Mouse (Mus musculus) lung, postnatal 36 days (tissue): Measurements from ENCODE around the gene Grik5.
A peak's percentile ranks its signal among the peaks of the same experiment; 100 is the strongest.

Experiments
- DNase-seq: peaks from one replicate; pipeline ENCODE4 v3.0.0; 2022; ENCODE audit warnings: mixed read lengths

Gene Grik5

GRCm38 (mm10) chr7:25030032-25030753 lies 42.0 kb downstream of the Grik5 start:
- peak; percentile 84 for DNase-seq

GRCm38 (mm10) chr7:25026452-25026851 lies 45.7 kb downstream of the Grik5 start:
- no peak for DNase-seq

GRCm38 (mm10) chr7:25025855-25026439 lies 46.2 kb downstream of the Grik5 start:
- peak; percentile 29 for DNase-seq

GRCm38 (mm10) chr7:25011592-25011991 lies 60.6 kb downstream of the Grik5 start:
- DNase-seq = no peak

GRCm38 (mm10) chr7:25010090-25010913 lies 61.8 kb downstream of the Grik5 start:
- DNase-seq = peak; percentile 27

GRCm38 (mm10) chr7:25009099-25009700 lies 62.9 kb downstream of the Grik5 start:
- DNase-seq = no peak

- peak; percentile 48 for DNase-seq
Measured at GRCm38 (mm10) chr7:25008635-25009034, 63.5 kb downstream of the Grik5 start.

GRCm38 (mm10) chr7:25007609-25008374 lies 64.4 kb downstream of the Grik5 start:
- DNase-seq = no peak

- DNase-seq = peak; percentile 78
Measured at GRCm38 (mm10) chr7:25006586-25007364, 65.4 kb downstream of the Grik5 start.

- DNase-seq = no peak
Measured at GRCm38 (mm10) chr7:25006171-25006570, 66.0 kb downstream of the Grik5 start.

GRCm38 (mm10) chr7:25005421-25006065 lies 66.6 kb downstream of the Grik5 start, which contains the start of gene Atp1a3:
Atp1a3 (minus strand) TSS chr7:25005958.
- DNase-seq = no peak

GRCm38 (mm10) chr7:25004806-25005205 lies 67.3 kb downstream of the Grik5 start:
- DNase-seq = no peak

- no peak for DNase-seq
Measured at GRCm38 (mm10) chr7:25003820-25004388, 68.2 kb downstream of the Grik5 start.

GRCm38 (mm10) chr7:25003291-25003690 lies 68.9 kb downstream of the Grik5 start:
- no peak for DNase-seq

GRCm38 (mm10) chr7:25000711-25001110 lies 71.4 kb downstream of the Grik5 start:
- DNase-seq = no peak

GRCm38 (mm10) chr7:25000211-25000610 lies 71.9 kb downstream of the Grik5 start:
- peak; percentile 3 for DNase-seq

- no peak for DNase-seq
Measured at GRCm38 (mm10) chr7:24993081-24993480, 79.1 kb downstream of the Grik5 start.

- DNase-seq = no peak
Measured at GRCm38 (mm10) chr7:24990478-24990877, 81.7 kb downstream of the Grik5 start.

- DNase-seq = no peak
Measured at GRCm38 (mm10) chr7:24987941-24988340, 84.2 kb downstream of the Grik5 start.

- DNase-seq = no peak
Measured at GRCm38 (mm10) chr7:24985799-24986198, 86.3 kb downstream of the Grik5 start.

- DNase-seq = no peak
Measured at GRCm38 (mm10) chr7:24984307-24984706, 87.8 kb downstream of the Grik5 start.
